Comparison of ENCODE assay signal across 7 mouse cellular contexts in genomic region chr5:118090837-118091236, GRCm38 (mm10).
DNase-seq lines count a peak whose midpoint lies in the region; ATAC-seq and TF ChIP-seq lines count a peak whose summit lies in the region.

No protein-coding gene starts in this region.

- peak; percentile 73 for TF ChIP-seq CTCF in layer of hippocampus, adult 2 months (conservative IDR thresholded peaks at IDR 0.05)

- H3K27ac ChIP-seq in layer of hippocampus, adult 2 months: no peak overlapping the region

- DNase-seq in layer of hippocampus, adult 2 months (ENCODE audit: low spot score in 2 of 2): no peak
- no peak for DNase-seq in layer of hippocampus, adult 8-10 months (ENCODE audit: low spot score in 2 of 2)
- DNase-seq in MEL-GATA-1-ER (ENCODE audit: extremely low read depth, low read depth): peak; percentile 20
- peak; percentile 47 for DNase-seq in c-Kit-positive CD71-positive TER-119-positive erythroid progenitor cells, embryonic 14.5 days (ENCODE audit: low spot score)
- DNase-seq in spleen, postnatal 10 days (ENCODE audit: low spot score in 2 of 2): peak; percentile 44 to 71
- no peak for DNase-seq in layer of hippocampus, postnatal 14 days (ENCODE audit: low spot score in 2 of 2)

- no peak overlapping the region for H3K4me3 ChIP-seq in layer of hippocampus, adult 2 months

- ATAC-seq in activated CD4-positive, CD25-positive, alpha-beta regulatory T cell, adult 4 months: no peak

Comparison
In these comparisons a context has a peak if more than half of its experiments do, and no peak if none do; other contexts are left out.
1. DNase-seq: peak in MEL-GATA-1-ER (single experiment), c-Kit-positive CD71-positive TER-119-positive erythroid progenitor cells, embryonic 14.5 days (single experiment) and spleen, postnatal 10 days (2 of 2); none in layer of hippocampus, adult 2 months (0 of 2), layer of hippocampus, adult 8-10 months (0 of 2) and layer of hippocampus, postnatal 14 days (0 of 2).